Comparison of ENCODE assay signal across 9 mouse cellular contexts in the genomic region with DNA sequence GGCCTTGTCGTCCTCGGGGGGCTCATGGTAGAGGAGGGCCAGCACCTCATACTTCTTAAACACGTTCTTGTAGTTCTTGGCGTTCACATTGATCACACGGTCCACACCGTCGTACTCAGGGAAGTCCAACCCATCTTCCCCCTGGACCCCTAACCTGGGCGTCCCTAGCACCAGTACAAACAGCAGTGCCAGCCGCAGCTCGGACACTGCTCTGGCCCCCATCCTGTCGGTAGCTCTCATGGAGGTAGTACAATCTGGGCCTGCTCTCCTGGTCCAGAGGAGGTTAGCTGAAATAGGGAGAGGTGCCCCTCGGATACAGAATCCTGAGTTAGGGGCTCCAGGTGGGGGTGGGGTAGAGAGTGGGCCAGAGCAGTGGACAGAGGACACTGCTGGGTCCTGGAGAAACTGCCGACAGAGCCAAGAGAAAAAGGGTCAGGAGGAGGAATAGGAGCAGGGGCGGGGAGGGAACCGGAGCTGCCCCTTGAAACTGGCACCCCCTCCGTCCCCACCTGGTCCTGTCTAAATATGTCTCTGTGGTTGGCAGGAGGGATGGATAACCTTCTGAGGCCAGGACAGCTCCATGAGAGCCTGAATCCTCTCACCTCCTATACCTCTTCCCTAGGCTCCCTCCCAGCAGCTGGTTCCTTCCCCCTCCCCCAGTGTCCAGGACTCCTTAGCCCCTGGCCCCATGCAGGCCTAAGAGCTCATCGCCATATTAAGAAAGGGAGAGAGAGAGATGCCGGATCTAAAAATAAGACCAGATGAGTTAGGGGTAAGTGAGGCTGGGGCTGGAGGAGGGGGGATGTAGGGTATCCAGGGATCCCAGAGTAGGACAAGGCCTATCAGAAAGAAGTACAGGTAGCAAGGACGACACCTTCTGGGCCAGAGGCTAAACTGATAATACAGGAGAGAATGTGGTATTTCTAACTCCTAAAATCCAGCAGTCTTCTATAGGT. TPM values are rescaled to one million over a fixed set of nuclear protein-coding genes. Genes with fewer than 3 reads are reported as not detected.
DNase-seq lines count a peak whose midpoint lies in the region; ATAC-seq and TF ChIP-seq lines count a peak whose summit lies in the region.
"Had no signal": no experiment of that assay in that cellular context is flagged by ENCODE, and none has a peak within 500 bp of the region (broad histone marks: within the 10 kb centered on the region; RNA-seq: fewer than 3 reads in every experiment).

A gene (minus strand): TSS at position 418 of the 956 bp plus-strand sequence.

- TF ChIP-seq CTCF in stomach, postnatal 0 days (IDR thresholded peaks at IDR 0.05; ENCODE audit: low read depth), result no peak

- peaks cover 63% of the 10 kb centered on the region for H3K4me1 ChIP-seq in neural tube, embryonic 13.5 days (replicated peaks)
- H3K4me1 ChIP-seq in hindbrain, embryonic 16.5 days (ENCODE audit: control insufficient read depth, insufficient read depth, low read depth, low read length), result peaks cover 19% of the 10 kb centered on the region
- peaks cover 12% of the 10 kb centered on the region; the same call in 1 of the 2 replicates for H3K4me1 ChIP-seq in stomach, postnatal 0 days (replicated peaks; ENCODE audit: control insufficient read depth, insufficient read depth)

- ATAC-seq in neural tube, embryonic 13.5 days (ENCODE audit: low read depth), result no peak
- no peak for ATAC-seq in hindbrain, embryonic 16.5 days
- no peak for ATAC-seq in stomach, postnatal 0 days (ENCODE audit: low FRiP score, low TSS enrichment)
- ATAC-seq in inflammation-experienced regulatory T-cells, adult 6 months, result no peak

- H3K4me2 ChIP-seq in neural tube, embryonic 13.5 days, result no peak within 1 kb of the TSS
- H3K4me2 ChIP-seq in hindbrain, embryonic 16.5 days (ENCODE audit: low read length), result no peak within 1 kb of the TSS
- H3K4me2 ChIP-seq in stomach, postnatal 0 days (replicated peaks; ENCODE audit: low read depth), result peak within 1 kb of the TSS; percentile 14; the same call in 1 of the 2 replicates

- H3K27me3 ChIP-seq in neural tube, embryonic 13.5 days, result no peaks in the 10 kb centered on the region
- no peaks in the 10 kb centered on the region for H3K27me3 ChIP-seq in hindbrain, embryonic 16.5 days (replicated peaks; ENCODE audit: control insufficient read depth, insufficient read depth, low read length)
- no peaks in the 10 kb centered on the region for H3K27me3 ChIP-seq in stomach, postnatal 0 days (ENCODE audit: control insufficient read depth, insufficient read depth, low read length)

- no peaks in the 10 kb centered on the region for H3K36me3 ChIP-seq in neural tube, embryonic 13.5 days
- no peaks in the 10 kb centered on the region for H3K36me3 ChIP-seq in hindbrain, embryonic 16.5 days (ENCODE audit: control insufficient read depth, insufficient read depth, low read length)
- no peaks in the 10 kb centered on the region for H3K36me3 ChIP-seq in stomach, postnatal 0 days (ENCODE audit: control insufficient read depth, insufficient read depth, low read length)

- peak within 1 kb of the TSS; percentile 76 for H3K27ac ChIP-seq in neural tube, embryonic 13.5 days (replicated peaks)
- peak within 1 kb of the TSS; percentile 21 for H3K27ac ChIP-seq in hindbrain, embryonic 16.5 days (ENCODE audit: low read depth, low read length)
- H3K27ac ChIP-seq in stomach, postnatal 0 days (replicated peaks), result peak within 1 kb of the TSS; percentile 45; the same call in 1 of the 2 replicates

- H3K4me3 ChIP-seq in neural tube, embryonic 13.5 days, result no peak within 1 kb of the TSS
- H3K4me3 ChIP-seq in hindbrain, embryonic 16.5 days (ENCODE audit: low read length), result no peak within 1 kb of the TSS
- H3K4me3 ChIP-seq in stomach, postnatal 0 days (ENCODE audit: low read depth, low read length), result no peak within 1 kb of the TSS

- H3K9me3 ChIP-seq in neural tube, embryonic 13.5 days, result no peaks in the 10 kb centered on the region
- H3K9me3 ChIP-seq in hindbrain, embryonic 16.5 days (ENCODE audit: control insufficient read depth, low read length), result no peaks in the 10 kb centered on the region
- H3K9me3 ChIP-seq in stomach, postnatal 0 days (ENCODE audit: control insufficient read depth, low read length), result no peaks in the 10 kb centered on the region

- 84% methylated on average over 19 of the region's 19 CpGs for WGBS in neural tube, embryonic 13.5 days
- WGBS in hindbrain, embryonic 16.5 days, result 80% methylated on average over 18 of the region's 19 CpGs
- WGBS in stomach, postnatal 0 days, result 77% methylated on average over 19 of the region's 19 CpGs

- TF ChIP-seq EP300 in stomach, postnatal 0 days (optimal IDR thresholded peaks at IDR 0.05), result no peak

- H3K9ac ChIP-seq in neural tube, embryonic 13.5 days, result no peak within 1 kb of the TSS
- H3K9ac ChIP-seq in hindbrain, embryonic 16.5 days (ENCODE audit: low read depth, low read length), result no peak within 1 kb of the TSS
- H3K9ac ChIP-seq in stomach, postnatal 0 days (ENCODE audit: low read length), result 0 out of 2 replicates have a peak within 1 kb of the TSS, but pooled peaks have one; percentile 27

- DNase-seq in adrenal gland, postnatal 4 days (ENCODE audit: low spot score in 2 of 2), result no peak
- DNase-seq in adrenal gland, postnatal 36 days, result no peak
- no peak for DNase-seq in neural tube, embryonic 10.5 days (ENCODE audit: extremely low spot score, low spot score)
- no peak for DNase-seq in stomach, postnatal 0 days (ENCODE audit: low spot score)
- no peak for DNase-seq in spleen, postnatal 14 days (ENCODE audit: low spot score in 2 of 2)
- DNase-seq: thymus, postnatal 25 days had no signal

RNA-seq across cellular contexts. Expression of the gene that starts here (rescaled TPM):
- 10 to 100 TPM; 15.7 to 51.9 TPM for total RNA-seq in adrenal gland, postnatal 4 days (2021)
- under 1 TPM in 1 of 2 experiments, not detected in 1; 0.46 TPM for total RNA-seq in adrenal gland, postnatal 36 days (2021)
- polyA plus RNA-seq in neural tube, embryonic 13.5 days (2015; fragmentation: Nextera tagmentation; extraction: Ambion mirVana), result 2.3 and 2.6 TPM in 2 replicates
- polyA plus RNA-seq in hindbrain, embryonic 16.5 days (2015; fragmentation: Nextera tagmentation; extraction: Ambion mirVana), result 1.5 and 5.5 TPM in 2 replicates
- polyA plus RNA-seq in stomach, postnatal 0 days (2015; fragmentation: Nextera tagmentation; extraction: Ambion mirVana), result 9.8 and 9.9 TPM in 2 replicates
- not detected for polyA plus RNA-seq in inflammation-experienced regulatory T-cells, adult 6 months (2017; shearing (Covaris generic))

Comparison
In these comparisons a context has a peak if more than half of its experiments do, and no peak if none do; other contexts are left out.
1. RNA of the gene that starts here (total RNA-seq): 15.7 to 51.9 TPM in adrenal gland, postnatal 4 days; 0.46 TPM in adrenal gland, postnatal 36 days; every median in the first group is over 10 times any median in the second.
2. H3K27ac ChIP-seq: peak in every context shown above with its lines; median percentile 76 in neural tube, embryonic 13.5 days; 45 in stomach, postnatal 0 days; 21 in hindbrain, embryonic 16.5 days.